In the genomic region with DNA sequence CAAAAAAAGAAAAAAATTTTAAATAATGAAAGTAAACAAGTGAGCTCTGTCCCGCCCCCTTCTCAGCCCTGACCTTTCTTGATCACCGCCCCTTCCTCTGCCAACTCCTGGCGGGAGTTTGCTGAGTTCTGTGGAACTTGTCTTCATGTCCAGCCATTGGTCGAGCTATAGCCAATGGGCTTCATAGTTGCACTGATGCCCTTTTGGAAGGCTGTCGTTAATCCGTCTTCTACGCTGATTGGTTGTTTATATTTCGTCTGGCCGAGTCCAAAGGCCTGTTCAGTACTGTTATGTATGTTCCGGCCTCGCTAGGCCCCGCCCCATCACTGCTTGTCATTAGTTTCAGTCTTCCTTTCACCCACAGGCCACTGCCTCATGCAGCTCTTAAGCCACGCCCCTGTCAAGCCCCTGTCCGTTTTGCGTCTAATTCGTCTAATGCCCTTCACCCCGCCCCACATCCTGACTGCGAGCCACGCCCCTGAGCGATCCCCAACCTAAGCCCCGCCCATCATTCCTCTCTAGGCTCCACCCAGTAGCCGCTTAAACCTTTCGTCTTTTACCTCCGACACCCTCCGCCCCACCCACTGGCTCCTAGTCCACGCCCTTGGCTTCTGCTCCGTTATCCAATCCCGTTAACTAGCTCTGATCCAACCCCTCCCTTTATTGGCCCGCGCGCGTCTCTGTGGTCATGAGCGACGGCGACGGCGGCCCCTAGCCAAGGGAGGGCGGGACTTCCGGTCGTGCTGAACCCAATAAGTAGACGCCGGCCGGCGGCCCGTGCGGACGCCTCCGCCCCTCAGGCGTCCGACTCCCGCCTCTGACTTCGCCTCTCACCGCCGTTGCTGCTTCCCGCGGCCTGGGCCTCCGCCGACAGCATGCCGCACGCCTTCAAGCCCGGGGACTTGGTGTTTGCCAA, we compare ENCODE assay signal across 8 mouse cellular contexts. TPM values are rescaled to one million over a fixed set of nuclear protein-coding genes. Genes with fewer than 3 reads are reported as not detected.
DNase-seq lines count a peak whose midpoint lies in the region; ATAC-seq and TF ChIP-seq lines count a peak whose summit lies in the region.

A gene (plus strand): TSS at position 755 of the 916 bp plus-strand sequence.

- intact Hi-C loops in heart, postnatal 25 days (cut with DNase I): no loop called here

- under 1% methylated on average over 60 of the region's 61 CpGs for WGBS in forebrain, embryonic 15.5 days
- under 1% methylated on average over 61 of the region's 61 CpGs for WGBS in lung, adult 2 months

- peak; percentile 100 for DNase-seq in ES-E14 (ENCODE audit: low read depth, low spot score)
- peak; percentile 100 for DNase-seq in cerebellum, adult 11-12 months
- peak; percentile 100 for DNase-seq in heart, postnatal 25 days (ENCODE audit: low spot score)
- DNase-seq in layer of hippocampus, adult 18-20 months (ENCODE audit: low spot score in 2 of 2): peak; percentile 100
- peak; percentile 99 for DNase-seq in lung, adult 2 months
- peak; percentile 100 for DNase-seq in thymus, adult 18-20 months

- H3K27ac ChIP-seq in ES-E14 (ENCODE audit: insufficient read depth, low read depth, low read length, poor library complexity, severe bottlenecking): peak within 1 kb of the TSS; percentile 15; the same call in 1 of the 2 replicates
- peak within 1 kb of the TSS; percentile 68 for H3K27ac ChIP-seq in forebrain, embryonic 15.5 days (replicated peaks)

- peaks cover 0 to 8% of the 10 kb centered on the region in 2 experiments; a peak in 2 of 4 replicates for H3K4me1 ChIP-seq in ES-E14 (ENCODE audit: control insufficient read depth in 2 of 2, insufficient read depth in 2 of 2, low read length in 2 of 2, poor library complexity in 1 of 2)
- peaks cover 39% of the 10 kb centered on the region for H3K4me1 ChIP-seq in forebrain, embryonic 15.5 days
- H3K4me1 ChIP-seq in lung, adult 2 months (ENCODE audit: control insufficient read depth, insufficient read depth, low read length): peaks cover 10% of the 10 kb centered on the region

- peak within 1 kb of the TSS; percentile 97 for H3K4me2 ChIP-seq in forebrain, embryonic 15.5 days (replicated peaks)

- in situ Hi-C loops in ES-E14 (cut with MboI; ENCODE audit: low sequenced_read_pairs in 2 of 2, unreplicated experiment in 2 of 2): no loop called here

- no peaks in the 10 kb centered on the region for H3K9me3 ChIP-seq in ES-E14 (ENCODE audit: control insufficient read depth, insufficient read depth, low read depth, low read length)
- H3K9me3 ChIP-seq in forebrain, embryonic 15.5 days: no peaks in the 10 kb centered on the region

- H3K36me3 ChIP-seq in ES-E14 (ENCODE audit: control insufficient read depth, insufficient read depth, low read length, poor library complexity, severe bottlenecking): peaks cover 12% of the 10 kb centered on the region
- peaks cover 9% of the 10 kb centered on the region; the same call in 1 of the 2 replicates for H3K36me3 ChIP-seq in forebrain, embryonic 15.5 days

- peak within 1 kb of the TSS; percentile 95 to 97 for H3K4me3 ChIP-seq in ES-E14 (ENCODE audit: insufficient read depth in 1 of 2, low read depth in 1 of 2, low read length in 2 of 2, poor library complexity in 1 of 2, severe bottlenecking in 1 of 2)
- H3K4me3 ChIP-seq in forebrain, embryonic 15.5 days: peak within 1 kb of the TSS; percentile 88
- H3K4me3 ChIP-seq in lung, adult 2 months (replicated peaks; ENCODE audit: extremely low read depth, low read depth, low read length): peak within 1 kb of the TSS; percentile 89

- ATAC-seq in forebrain, embryonic 15.5 days (replicated peaks): peak; percentile 92
- peak; percentile 75 for ATAC-seq in neutrophil, adult 5-6 weeks (ENCODE audit: extremely low read depth, insufficient number of reproducible peaks, low FRiP score, poor library complexity, severe bottlenecking)

- no peak for TF ChIP-seq CTCF in lung, adult 2 months (IDR thresholded peaks at IDR 0.05; ENCODE audit: insufficient read depth, low read length)

- H3K9ac ChIP-seq in ES-E14 (ENCODE audit: insufficient read depth, low read depth, low read length, poor library complexity, severe bottlenecking): peak within 1 kb of the TSS; percentile 93
- peak within 1 kb of the TSS; percentile 80 for H3K9ac ChIP-seq in forebrain, embryonic 15.5 days (replicated peaks)

- TF ChIP-seq POLR2A in lung, adult 2 months (IDR thresholded peaks at IDR 0.05; ENCODE audit: borderline replicate concordance, extremely low read depth, low read depth, low read length): peak; percentile 84

- H3K27me3 ChIP-seq in forebrain, embryonic 15.5 days: no peaks in the 10 kb centered on the region

TF ChIP-seq in ES-E14, 5 proteins besides CTCF, POLR2A, EP300 and RAD21:
- TF ChIP-seq CHD2 (IDR thresholded peaks at IDR 0.05; ENCODE audit: low read depth, low read length): peak; percentile 88
- no peak for TF ChIP-seq MAFK (IDR thresholded peaks at IDR 0.05; ENCODE audit: insufficient read depth, low read depth, low read length)
- no peak for TF ChIP-seq ZNF384 (IDR thresholded peaks at IDR 0.05; ENCODE audit: low read depth, low read length)

RNA-seq across cellular contexts. Expression of the gene that starts here (rescaled TPM):
- 165 and 204 TPM in 2 replicates for total RNA-seq in ES-E14 (2012; rRNA removed)
- polyA plus RNA-seq in forebrain, embryonic 15.5 days (2015; fragmentation: Nextera tagmentation; extraction: Ambion mirVana): 144 and 167 TPM in 2 replicates
- total RNA-seq in heart, postnatal 25 days (2021): 10 to 100 TPM; 33.6 to 36.4 TPM
- 100 to 1,000 TPM; 105 to 107 TPM for total RNA-seq in layer of hippocampus, adult 18-20 months (2021)
- 44.8 and 47.2 TPM in 2 replicates for polyA plus RNA-seq in lung, adult 2 months (2012; rRNA removed)
- total RNA-seq in neutrophil, adult 5-6 weeks (2017): 153 and 189 TPM in 2 replicates

Comparison
In these comparisons a context has a peak if more than half of its experiments do, and no peak if none do; other contexts are left out.
1. Peak in every context shown above with its lines: DNase-seq, ATAC-seq, H3K4me3 ChIP-seq and H3K27ac ChIP-seq.